Mouse (Mus musculus) right cerebral cortex, adult 2 months (tissue): ENCODE measurements at regions not wholly inside any gene's neighbourhood (a gene's known extent, or its start where the extent isn't known, plus 50 kb on each side); places are given as distances from the start of the nearest gene placed in this dataset.
"Not testable (repeated sequence)": the region's sequence is repeated elsewhere in the genome, so short reads cannot be mapped to it uniquely, and the experiment has no call there.

ENCODE experiments used
- DNase-seq, 2 experiments: peaks; one replicate each; pipeline ENCODE4 v3.0.0; 2021 to 2022; ENCODE audit warnings: low spot score in 2 of 2

GRCm38 (mm10) chr13:27945062-27945461, 71.0 kb upstream of the Prl4a1 start:
- DNase-seq: peak; percentile 47 to 56

GRCm38 (mm10) chr13:27960421-27960820, 55.6 kb upstream of the Prl4a1 start:
- DNase-seq: not testable (repeated sequence)

GRCm38 (mm10) chr13:27962381-27962780, 53.6 kb upstream of the Prl4a1 start:
- not testable (repeated sequence) for DNase-seq

- not testable (repeated sequence) for DNase-seq
These were observed 50.0 kb upstream of the Prl4a1 start for GRCm38 (mm10) chr13:27966021-27966420.
